Mouse (Mus musculus): Measurements from ENCODE around the gene Terf2. TPM values are rescaled to one million over a fixed set of nuclear protein-coding genes. Genes with fewer than 3 reads are reported as not detected.

The Terf2 gene
- polyA plus RNA-seq, 1 experiment from 2014 or later: 26.1 TPM

- Histone ChIP-seq H3K9me3 (no peaks in the 10 kb centered on the region), H3K36me3 (peaks cover 81% of the 10 kb centered on the region), H3K27me3 (no peaks in the 10 kb centered on the region), H3K4me3 (no peak overlapping the region), H3K4me2 (replicated peaks) (no peak overlapping the region), H3K4me1 (no peaks in the 10 kb centered on the region), H3K27ac (replicated peaks) (no peak overlapping the region), H3K9ac (replicated peaks) (no peak overlapping the region)
- 95% methylated on average over 7 of the region's 7 CpGs for WGBS
- ATAC-seq (replicated peaks): no peak
Measured at GRCm38 (mm10) chr8:107076239-107076888, 20.0 kb downstream of the Terf2 start.

- no peaks in the 10 kb centered on the region for H3K27me3 ChIP-seq
- no peak for ATAC-seq (replicated peaks)
- no peak overlapping the region for H3K4me2 ChIP-seq (replicated peaks)
- H3K36me3 ChIP-seq: peaks cover 78% of the 10 kb centered on the region
- 83% methylated on average over 1 of the region's 1 CpGs for WGBS
- no peak overlapping the region for H3K27ac ChIP-seq (replicated peaks)
- H3K4me1 ChIP-seq: no peaks in the 10 kb centered on the region
- H3K9ac ChIP-seq (replicated peaks): no peak overlapping the region
- no peak overlapping the region for H3K4me3 ChIP-seq
- no peaks in the 10 kb centered on the region for H3K9me3 ChIP-seq
Measured at GRCm38 (mm10) chr8:107074128-107074527, 22.2 kb downstream of the Terf2 start.

GRCm38 (mm10) chr8:107073706-107074105, 22.6 kb downstream of the Terf2 start:
- Histone ChIP-seq H3K36me3 (peaks cover 75% of the 10 kb centered on the region), H3K4me2 (replicated peaks) (no peak overlapping the region), H3K27me3 (no peaks in the 10 kb centered on the region), H3K9ac (replicated peaks) (no peak overlapping the region), H3K27ac (replicated peaks) (no peak overlapping the region), H3K4me3 (no peak overlapping the region), H3K4me1 (no peaks in the 10 kb centered on the region), H3K9me3 (no peaks in the 10 kb centered on the region)
- no peak for ATAC-seq (replicated peaks)
- 83% methylated on average over 4 of the region's 4 CpGs for WGBS

GRCm38 (mm10) chr8:107065511-107066496, 30.5 kb downstream of the Terf2 start, which contains the start of gene Tmed6:
TSS of gene Tmed6 (minus strand) at chr8:107065644.
- no peaks in the 10 kb centered on the region for H3K4me1 ChIP-seq
- H3K4me2 ChIP-seq (replicated peaks): no peak within 1 kb of the TSS
- H3K4me3 ChIP-seq: no peak within 1 kb of the TSS
- ATAC-seq (replicated peaks): no peak
- peaks cover 18% of the 10 kb centered on the region for H3K36me3 ChIP-seq
- no peak within 1 kb of the TSS for H3K9ac ChIP-seq (replicated peaks)
- WGBS: 68% methylated on average over 17 of the region's 17 CpGs
- H3K27me3 ChIP-seq: no peaks in the 10 kb centered on the region
- H3K27ac ChIP-seq (replicated peaks): no peak within 1 kb of the TSS
- H3K9me3 ChIP-seq: no peaks in the 10 kb centered on the region

- H3K4me2 ChIP-seq (replicated peaks): no peak overlapping the region
- WGBS: 93% methylated on average over 1 of the region's 1 CpGs
- peaks cover 20% of the 10 kb centered on the region for H3K36me3 ChIP-seq
- H3K9ac ChIP-seq (replicated peaks): no peak overlapping the region
- no peak overlapping the region for H3K27ac ChIP-seq (replicated peaks)
- ATAC-seq (replicated peaks): no peak
- no peaks in the 10 kb centered on the region for H3K27me3 ChIP-seq
- H3K4me1 ChIP-seq: peaks cover 10% of the 10 kb centered on the region
- no peak overlapping the region for H3K4me3 ChIP-seq
- H3K9me3 ChIP-seq: no peaks in the 10 kb centered on the region
Measured at GRCm38 (mm10) chr8:107062613-107063012, 33.7 kb downstream of the Terf2 start.

- Histone ChIP-seq H3K36me3 (peaks cover 43% of the 10 kb centered on the region), H3K4me2 (replicated peaks) (peak overlapping the region; percentile 84), H3K9me3 (no peaks in the 10 kb centered on the region), H3K27ac (replicated peaks) (peak overlapping the region; percentile 32; the same call in 1 of the 2 replicates), H3K4me1 (peaks cover 30% of the 10 kb centered on the region), H3K4me3 (peak overlapping the region; percentile 91), H3K27me3 (no peaks in the 10 kb centered on the region), H3K9ac (replicated peaks) (peak overlapping the region; percentile 77)
- WGBS: under 1% methylated on average over 33 of the region's 33 CpGs
- ATAC-seq (replicated peaks): peak; percentile 76; the same call in 1 of the 2 replicates
Measured at GRCm38 (mm10) chr8:107056973-107057369, 39.4 kb downstream of the Terf2 start.

GRCm38 (mm10) chr8:107056076-107056972, 40.0 kb downstream of the Terf2 start, which contains the start of the genes Cog8 and Nip7:
TSS of gene Cog8 (minus strand) at chr8:107056689.
TSS of gene Nip7 (plus strand) at chr8:107056877.
- peak within 1 kb of the TSS; percentile 66 for H3K27ac ChIP-seq (replicated peaks)
- H3K4me1 ChIP-seq: peaks cover 30% of the 10 kb centered on the region
- WGBS: under 1% methylated on average over 88 of the region's 88 CpGs
- H3K4me3 ChIP-seq: peak within 1 kb of the TSS; percentile 91
- H3K9ac ChIP-seq (replicated peaks): peak within 1 kb of the TSS; percentile 77
- H3K36me3 ChIP-seq: peaks cover 50% of the 10 kb centered on the region
- H3K9me3 ChIP-seq: no peaks in the 10 kb centered on the region
- ATAC-seq (replicated peaks): peak; percentile 96
- no peaks in the 10 kb centered on the region for H3K27me3 ChIP-seq
- H3K4me2 ChIP-seq (replicated peaks): peak within 1 kb of the TSS; percentile 84

GRCm38 (mm10) chr8:107052046-107052445, 44.3 kb downstream of the Terf2 start:
- WGBS: 97% methylated on average over 8 of the region's 8 CpGs
- Histone ChIP-seq H3K9me3 (no peaks in the 10 kb centered on the region), H3K4me1 (peaks cover 36% of the 10 kb centered on the region), H3K4me3 (no peak overlapping the region), H3K36me3 (peaks cover 51% of the 10 kb centered on the region), H3K9ac (replicated peaks) (no peak overlapping the region), H3K27me3 (no peaks in the 10 kb centered on the region), H3K27ac (replicated peaks) (no peak overlapping the region), H3K4me2 (replicated peaks) (no peak overlapping the region)
- no peak for ATAC-seq (replicated peaks)

GRCm38 (mm10) chr8:107049480-107049879, 46.9 kb downstream of the Terf2 start:
- no peak for ATAC-seq (replicated peaks)
- WGBS: 96% methylated on average over 4 of the region's 4 CpGs
- no peak overlapping the region for H3K9ac ChIP-seq (replicated peaks)
- no peak overlapping the region for H3K27ac ChIP-seq (replicated peaks)
- peak overlapping the region; percentile 88; the same call in 1 of the 2 replicates for H3K4me2 ChIP-seq (replicated peaks)
- peaks cover 21% of the 10 kb centered on the region for H3K4me1 ChIP-seq
- H3K36me3 ChIP-seq: peaks cover 75% of the 10 kb centered on the region
- H3K4me3 ChIP-seq: peak overlapping the region; percentile 90
- no peaks in the 10 kb centered on the region for H3K9me3 ChIP-seq
- no peaks in the 10 kb centered on the region for H3K27me3 ChIP-seq

- Histone ChIP-seq H3K27ac (replicated peaks) (peak within 1 kb of the TSS; percentile 91), H3K27me3 (no peaks in the 10 kb centered on the region), H3K4me1 (peaks cover 21% of the 10 kb centered on the region), H3K9me3 (no peaks in the 10 kb centered on the region), H3K9ac (replicated peaks) (peak within 1 kb of the TSS; percentile 84), H3K36me3 (peaks cover 79% of the 10 kb centered on the region), H3K4me2 (replicated peaks) (peak within 1 kb of the TSS; percentile 88), H3K4me3 (peak within 1 kb of the TSS; percentile 90)
- ATAC-seq (replicated peaks): peak; percentile 91
- WGBS: under 1% methylated on average over 86 of the region's 87 CpGs
Measured at GRCm38 (mm10) chr8:107048061-107048941, 48.0 kb downstream of the Terf2 start, which contains the start of gene Pdf. TSS of gene Pdf (minus strand) at chr8:107048614.
